Mouse (Mus musculus): ENCODE results near the gene Hspa12a. TPM values are rescaled to one million over a fixed set of nuclear protein-coding genes. Genes with fewer than 3 reads are reported as not detected.

Gene Hspa12a
- polyA plus RNA-seq, 1 experiment from 2014 or later: 5.1 TPM

DNA sequence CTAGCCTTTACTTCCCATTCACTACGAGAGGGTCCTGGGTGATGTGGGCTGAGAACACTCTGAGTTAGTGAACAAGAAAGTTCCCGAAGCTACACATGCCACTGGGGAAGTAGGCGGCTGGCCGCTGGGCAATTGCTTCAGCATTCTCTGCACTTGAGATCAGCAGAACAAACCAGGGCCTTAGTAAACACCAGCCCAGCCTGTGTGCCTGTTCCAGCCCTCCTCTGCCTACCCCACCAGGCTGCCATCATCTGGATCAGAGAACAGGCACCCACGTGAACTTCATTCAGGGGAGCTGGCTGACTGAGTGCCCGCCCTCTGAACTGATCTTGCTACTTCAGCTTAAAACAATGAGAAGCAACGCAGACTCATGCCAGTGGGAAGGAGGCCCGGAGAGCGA, 104.7 kb downstream of the Hspa12a start:
- Histone ChIP-seq H3K27ac (no peak overlapping the region), H3K36me3 (no peaks in the 10 kb centered on the region), H3K4me3 (replicated peaks) (no peak overlapping the region), H3K27me3 (no peaks in the 10 kb centered on the region), H3K9ac (replicated peaks) (no peak overlapping the region), H3K4me1 (replicated peaks) (peaks cover 3% of the 10 kb centered on the region; the same call in 1 of the 2 replicates), H3K4me2 (no peak overlapping the region), H3K9me3 (no peaks in the 10 kb centered on the region)
- 78% methylated on average over 9 of the region's 9 CpGs for WGBS
- no peak for ATAC-seq (ENCODE audit: insufficient number of reproducible peaks, insufficient read depth, low FRiP score, low TSS enrichment, low read depth)

GRCm38 (mm10) chr19:58833639-58834180, 109.7 kb downstream of the Hspa12a start:
- Histone ChIP-seq H3K4me3 (replicated peaks) (no peak overlapping the region), H3K27ac (no peak overlapping the region), H3K27me3 (no peaks in the 10 kb centered on the region), H3K4me1 (replicated peaks) (0 out of 2 replicates have a peak, but pooled peaks cover 3% of the 10 kb centered on the region), H3K9me3 (no peaks in the 10 kb centered on the region), H3K36me3 (no peaks in the 10 kb centered on the region), H3K9ac (replicated peaks) (no peak overlapping the region), H3K4me2 (no peak overlapping the region)
- WGBS: 44% methylated on average over 13 of the region's 13 CpGs
- ATAC-seq (ENCODE audit: insufficient number of reproducible peaks, insufficient read depth, low FRiP score, low TSS enrichment, low read depth): no peak

GRCm38 (mm10) chr19:58832988-58833387, 110.5 kb downstream of the Hspa12a start:
- H3K27me3 ChIP-seq: no peaks in the 10 kb centered on the region
- no peak overlapping the region for H3K4me2 ChIP-seq
- 78% methylated on average over 2 of the region's 2 CpGs for WGBS
- ATAC-seq (ENCODE audit: insufficient number of reproducible peaks, insufficient read depth, low FRiP score, low TSS enrichment, low read depth): no peak
- H3K4me1 ChIP-seq (replicated peaks): 0 out of 2 replicates have a peak, but pooled peaks cover 3% of the 10 kb centered on the region
- no peak overlapping the region for H3K9ac ChIP-seq (replicated peaks)
- H3K9me3 ChIP-seq: no peaks in the 10 kb centered on the region
- H3K4me3 ChIP-seq (replicated peaks): no peak overlapping the region
- H3K36me3 ChIP-seq: no peaks in the 10 kb centered on the region
- H3K27ac ChIP-seq: no peak overlapping the region

- H3K9me3 ChIP-seq: no peaks in the 10 kb centered on the region
- WGBS: 83% methylated on average over 9 of the region's 9 CpGs
- no peak overlapping the region for H3K4me3 ChIP-seq (replicated peaks)
- no peak overlapping the region for H3K27ac ChIP-seq
- H3K4me1 ChIP-seq (replicated peaks): 0 out of 2 replicates have a peak, but pooled peaks cover 3% of the 10 kb centered on the region
- ATAC-seq (ENCODE audit: insufficient number of reproducible peaks, insufficient read depth, low FRiP score, low TSS enrichment, low read depth): no peak
- H3K36me3 ChIP-seq: no peaks in the 10 kb centered on the region
- H3K9ac ChIP-seq (replicated peaks): no peak overlapping the region
- H3K4me2 ChIP-seq: no peak overlapping the region
- 0 out of 2 replicates have a peak, but pooled peaks cover 1% of the 10 kb centered on the region for H3K27me3 ChIP-seq
These were observed 112.1 kb downstream of the Hspa12a start for GRCm38 (mm10) chr19:58831280-58831922.

- ATAC-seq (ENCODE audit: insufficient number of reproducible peaks, insufficient read depth, low FRiP score, low TSS enrichment, low read depth): no peak
- H3K27me3 ChIP-seq: 0 out of 2 replicates have a peak, but pooled peaks cover 2% of the 10 kb centered on the region
- no peak overlapping the region for H3K27ac ChIP-seq
- H3K9me3 ChIP-seq: no peaks in the 10 kb centered on the region
- WGBS: 90% methylated on average over 7 of the region's 7 CpGs
- no peak overlapping the region for H3K4me2 ChIP-seq
- no peaks in the 10 kb centered on the region for H3K36me3 ChIP-seq
- no peak overlapping the region for H3K9ac ChIP-seq (replicated peaks)
- no peak overlapping the region for H3K4me3 ChIP-seq (replicated peaks)
- H3K4me1 ChIP-seq (replicated peaks): 0 out of 2 replicates have a peak, but pooled peaks cover 3% of the 10 kb centered on the region
These were observed 113.3 kb downstream of the Hspa12a start for GRCm38 (mm10) chr19:58830182-58830581.

DNA sequence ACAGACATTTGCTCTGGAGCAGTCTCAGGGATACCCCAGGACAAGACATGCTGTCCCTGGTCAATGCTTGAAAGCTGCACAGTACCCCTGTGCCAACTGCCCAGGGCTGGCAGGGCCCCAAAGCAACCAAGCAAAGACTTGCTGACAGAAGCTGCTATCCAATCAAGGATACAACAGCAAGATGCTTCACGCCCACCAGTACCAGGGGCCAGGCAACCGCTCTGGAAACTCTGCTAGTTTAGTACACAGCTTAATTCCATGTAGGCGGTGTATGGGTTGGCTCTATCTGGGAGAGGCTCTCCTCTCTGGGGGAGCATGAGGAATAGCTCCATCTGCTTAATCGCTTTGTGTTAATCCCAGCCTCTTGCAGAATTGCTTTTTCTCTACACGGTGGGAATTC, 113.9 kb downstream of the Hspa12a start:
- Histone ChIP-seq H3K4me1 (replicated peaks) (0 out of 2 replicates have a peak, but pooled peaks cover 3% of the 10 kb centered on the region), H3K9ac (replicated peaks) (no peak overlapping the region), H3K4me3 (replicated peaks) (no peak overlapping the region), H3K9me3 (no peaks in the 10 kb centered on the region), H3K36me3 (no peaks in the 10 kb centered on the region), H3K27me3 (0 out of 2 replicates have a peak, but pooled peaks cover 2% of the 10 kb centered on the region), H3K4me2 (no peak overlapping the region), H3K27ac (no peak overlapping the region)
- no peak for ATAC-seq (ENCODE audit: insufficient number of reproducible peaks, insufficient read depth, low FRiP score, low TSS enrichment, low read depth)
- 89% methylated on average over 5 of the region's 5 CpGs for WGBS

GRCm38 (mm10) chr19:58827656-58828055, 115.8 kb downstream of the Hspa12a start:
- H3K9ac ChIP-seq (replicated peaks): no peak overlapping the region
- H3K4me2 ChIP-seq: no peak overlapping the region
- 52% methylated on average over 7 of the region's 7 CpGs for WGBS
- H3K27me3 ChIP-seq: 0 out of 2 replicates have a peak, but pooled peaks cover 2% of the 10 kb centered on the region
- no peak overlapping the region for H3K4me3 ChIP-seq (replicated peaks)
- no peaks in the 10 kb centered on the region for H3K9me3 ChIP-seq
- ATAC-seq (ENCODE audit: insufficient number of reproducible peaks, insufficient read depth, low FRiP score, low TSS enrichment, low read depth): no peak
- no peak overlapping the region for H3K27ac ChIP-seq
- H3K36me3 ChIP-seq: no peaks in the 10 kb centered on the region
- peaks cover 3% of the 10 kb centered on the region for H3K4me1 ChIP-seq (replicated peaks)

GRCm38 (mm10) chr19:58824316-58824715, 119.1 kb downstream of the Hspa12a start:
- H3K27me3 ChIP-seq: 0 out of 2 replicates have a peak, but pooled peaks cover 2% of the 10 kb centered on the region
- no peak overlapping the region for H3K9ac ChIP-seq (replicated peaks)
- H3K36me3 ChIP-seq: no peaks in the 10 kb centered on the region
- H3K9me3 ChIP-seq: no peaks in the 10 kb centered on the region
- H3K4me1 ChIP-seq (replicated peaks): peaks cover 9% of the 10 kb centered on the region
- H3K4me2 ChIP-seq: no peak overlapping the region
- no peak overlapping the region for H3K27ac ChIP-seq
- no peak for ATAC-seq (ENCODE audit: insufficient number of reproducible peaks, insufficient read depth, low FRiP score, low TSS enrichment, low read depth)
- WGBS: 77% methylated on average over 1 of the region's 1 CpGs
- H3K4me3 ChIP-seq (replicated peaks): no peak overlapping the region

GRCm38 (mm10) chr19:58823301-58823700, 120.2 kb downstream of the Hspa12a start:
- H3K4me1 ChIP-seq (replicated peaks): peaks cover 9% of the 10 kb centered on the region
- H3K36me3 ChIP-seq: no peaks in the 10 kb centered on the region
- H3K27ac ChIP-seq: no peak overlapping the region
- H3K27me3 ChIP-seq: 0 out of 2 replicates have a peak, but pooled peaks cover 2% of the 10 kb centered on the region
- no peak overlapping the region for H3K4me2 ChIP-seq
- H3K9me3 ChIP-seq: no peaks in the 10 kb centered on the region
- no peak overlapping the region for H3K9ac ChIP-seq (replicated peaks)
- 89% methylated on average over 3 of the region's 3 CpGs for WGBS
- no peak for ATAC-seq (ENCODE audit: insufficient number of reproducible peaks, insufficient read depth, low FRiP score, low TSS enrichment, low read depth)
- no peak overlapping the region for H3K4me3 ChIP-seq (replicated peaks)

DNA sequence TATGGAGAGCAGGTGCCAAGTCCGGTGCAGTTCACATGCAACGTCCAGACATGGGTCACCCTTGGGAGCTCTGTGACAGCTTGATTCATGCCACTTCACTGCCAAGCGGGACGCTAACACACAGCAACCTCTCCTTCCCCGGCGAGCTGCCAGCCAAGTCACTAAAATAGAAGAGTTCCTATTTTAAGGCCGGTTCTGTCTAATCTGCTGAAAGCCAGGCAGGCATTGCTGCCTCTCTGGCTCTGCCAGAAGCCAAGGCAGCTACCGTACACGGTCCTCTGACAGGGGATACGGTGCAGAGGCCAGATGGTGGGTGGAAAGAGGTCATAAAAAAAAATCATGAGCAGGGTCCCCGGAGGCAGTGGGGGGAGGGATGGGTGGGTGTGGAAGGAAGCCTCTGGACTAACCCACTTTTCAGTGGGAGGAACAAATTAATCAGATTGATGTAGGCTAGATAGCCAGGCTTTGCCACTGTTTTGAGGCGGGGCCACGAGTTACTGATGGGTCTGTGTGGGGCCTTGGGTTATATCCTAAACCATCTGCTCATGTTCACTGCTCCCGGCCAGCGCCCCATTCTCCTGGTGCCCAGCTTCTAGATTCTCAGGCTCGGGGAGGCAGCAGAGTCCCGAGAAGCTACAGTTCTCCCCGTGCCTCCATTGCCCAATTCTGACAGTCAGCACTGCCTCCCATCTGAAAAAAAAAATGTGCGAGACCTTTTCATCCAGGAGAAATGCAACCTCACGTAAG, 120.8 kb downstream of the Hspa12a start:
- Histone ChIP-seq H3K4me3 (replicated peaks) (no peak overlapping the region), H3K36me3 (no peaks in the 10 kb centered on the region), H3K27me3 (0 out of 2 replicates have a peak, but pooled peaks cover 2% of the 10 kb centered on the region), H3K9me3 (no peaks in the 10 kb centered on the region), H3K4me1 (replicated peaks) (peaks cover 9% of the 10 kb centered on the region), H3K9ac (replicated peaks) (no peak overlapping the region), H3K27ac (no peak overlapping the region), H3K4me2 (no peak overlapping the region)
- 66% methylated on average over 20 of the region's 20 CpGs for WGBS
- no peak for ATAC-seq (ENCODE audit: insufficient number of reproducible peaks, insufficient read depth, low FRiP score, low TSS enrichment, low read depth)
